Mouse (Mus musculus) layer of hippocampus, adult 2 months (tissue): Measurements from ENCODE around the gene Dll3. TPM values are rescaled to one million over a fixed set of nuclear protein-coding genes. Genes with fewer than 3 reads are reported as not detected.

Experiments
- DNase-seq, 2 experiments: peaks; one replicate each; pipeline ENCODE4 v3.0.0; 2022; ENCODE audit warnings: low spot score in 2 of 2
- H3K27ac ChIP-seq: fragments of 200-600 bp; 2 replicates; pipeline ENCODE4 v1.8.1; 2022
- H3K4me3 ChIP-seq: fragments of 200-600 bp; 2 replicates; pipeline ENCODE4 v1.8.1; 2022; ENCODE audit warnings: mild to moderate bottlenecking
- CTCF ChIP-seq: fragments of 200-600 bp; conservative IDR thresholded peaks from 2 replicates; pipeline ENCODE4 v1.8.1; 2022; ENCODE audit warnings: antibody characterized with exemption, mild to moderate bottlenecking, moderate library complexity
- long read RNA-seq, 2 experiments: library from polyadenylated mRNA; stranded (forward); transcript quantifications; one replicate each; pipeline ENCODE4 v2.0.0; 2021; ENCODE audit warnings: borderline mapping rate in 2 of 2
- total RNA-seq, 2 experiments: library from RNA; stranded (reverse); gene quantifications; 2 replicates each; pipeline ENCODE4 v1.2.3; 2021

Dll3 gene
- total RNA-seq, result 1 to 10 TPM; 1.8 to 1.9 TPM
- long read RNA-seq, experiment 1, partial matches to known transcripts, result 0 of 2 reads
- long read RNA-seq, experiment 1, other reads (novel, unspliced or antisense), result 1 of 2 reads
- long read RNA-seq, experiment 2, partial matches to known transcripts, result 5 of 7 reads
- long read RNA-seq, experiment 2, other reads (novel, unspliced or antisense), result 1 of 7 reads

DNA sequence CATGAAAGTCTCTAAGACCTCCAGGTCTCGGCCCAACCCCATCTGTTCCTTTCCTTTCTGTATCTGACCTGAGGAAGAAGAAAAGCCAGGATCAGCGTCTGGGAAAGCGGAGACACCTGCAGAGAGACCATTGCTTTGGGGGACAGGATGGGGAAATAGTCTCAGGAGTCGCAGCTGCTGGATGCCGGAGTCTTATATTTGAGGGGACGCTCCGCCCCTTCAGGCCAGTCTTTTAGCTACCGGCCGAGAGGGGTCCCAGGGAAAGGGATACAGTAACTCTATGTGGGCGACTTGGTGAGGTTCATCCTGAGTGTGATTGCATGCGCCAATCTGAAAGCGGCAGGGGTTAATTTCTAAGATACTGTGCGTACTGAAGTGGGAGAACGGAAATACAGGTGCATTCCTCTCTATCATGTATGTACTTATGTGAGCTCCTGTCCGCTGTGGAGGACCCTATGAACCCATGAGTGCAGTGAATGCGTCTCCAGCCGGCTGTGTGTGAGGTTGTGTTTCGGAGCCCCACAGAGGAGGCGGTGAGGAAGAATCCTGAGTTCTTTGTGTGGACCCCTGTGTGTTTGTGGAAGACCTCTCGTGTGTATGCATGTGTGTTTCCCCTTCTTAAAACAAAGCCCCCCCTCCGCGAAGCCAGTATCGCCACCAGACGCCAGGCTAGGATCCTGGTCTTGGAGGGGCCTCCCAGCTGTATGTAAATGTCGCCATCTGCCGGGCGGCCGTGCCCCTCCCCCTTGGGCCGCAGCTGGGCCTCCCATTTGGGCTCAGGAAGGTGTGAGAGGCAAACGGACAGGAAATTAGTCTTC, at the start of gene Dll3:
Gene Dll3, minus strand, starts transcription at position 623 of the 818 bp plus-strand sequence.
- Histone ChIP-seq H3K27ac (no peak within 1 kb of the TSS), H3K4me3 (peak within 1 kb of the TSS; percentile 30)
- TF ChIP-seq CTCF, result peak; percentile 63
- peak; percentile 33 to 35 for DNase-seq

DNA sequence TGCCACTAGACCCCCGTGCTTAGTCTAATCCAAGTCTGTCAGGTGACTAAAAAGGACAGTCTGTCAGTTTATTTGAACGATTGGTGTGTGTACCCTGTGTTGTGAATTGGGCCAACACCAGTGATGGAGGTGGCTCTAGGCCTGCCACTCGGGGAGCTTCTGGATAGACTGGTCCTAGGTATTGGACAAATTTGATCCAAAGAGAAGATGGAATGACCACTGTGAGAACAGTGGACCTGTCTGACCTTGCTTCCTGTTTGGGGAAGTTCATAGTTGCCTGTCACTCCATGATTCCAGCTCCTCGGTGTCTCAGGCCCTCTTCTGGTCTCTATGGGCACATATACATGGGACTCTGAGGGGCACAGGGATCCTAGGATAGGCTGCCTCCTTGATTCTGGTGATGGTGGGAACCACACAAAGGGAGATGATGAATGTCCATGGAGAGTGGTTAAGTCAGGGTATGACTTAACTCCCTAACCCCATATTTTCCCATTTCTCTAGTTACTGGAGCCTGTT, 49.7 kb upstream of the Dll3 start:
- Histone ChIP-seq H3K27ac (peak overlapping the region; percentile 90; the same call in 1 of the 2 replicates), H3K4me3 (peak overlapping the region; percentile 83)
- no peak for DNase-seq
- TF ChIP-seq CTCF, result no peak

DNA sequence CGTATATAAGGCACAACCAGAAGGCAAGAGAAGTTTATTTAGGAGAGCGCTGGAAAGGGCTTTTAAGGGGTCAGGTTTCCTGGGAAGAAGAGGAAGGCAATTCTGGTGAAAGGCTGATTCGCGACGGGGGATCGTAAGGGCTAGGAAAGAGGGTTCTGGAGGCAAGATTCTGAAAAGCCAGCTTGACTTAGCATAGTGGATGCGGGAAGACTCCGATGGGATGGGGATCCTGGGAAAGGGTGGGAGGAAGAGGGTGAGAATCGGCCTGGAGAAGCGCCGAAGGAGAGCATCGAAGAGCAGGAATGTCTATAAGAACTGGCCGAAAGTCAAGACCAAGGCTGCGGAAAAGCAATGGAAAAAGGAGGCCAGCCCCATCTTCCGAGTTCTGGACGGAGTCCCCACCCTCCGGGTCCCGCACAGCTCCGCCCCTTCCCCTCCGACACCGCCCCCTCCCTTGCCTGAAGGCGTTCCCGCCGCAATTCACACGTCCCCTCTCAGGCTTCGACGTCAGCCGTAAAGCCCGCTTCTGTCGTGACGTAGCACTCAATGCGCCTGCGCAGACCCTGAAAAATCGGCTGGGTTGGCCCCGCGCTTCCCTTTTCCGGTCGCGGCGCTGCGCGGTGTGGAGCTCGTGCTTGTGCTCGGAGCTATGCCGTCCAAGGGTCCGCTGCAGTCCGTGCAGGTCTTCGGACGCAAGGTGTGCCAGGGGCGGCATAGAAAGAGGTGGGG, 48.3 kb upstream of the Dll3 start, which contains the start of gene Rps16:
Gene Rps16, plus strand, starts transcription at position 498 of the 729 bp plus-strand sequence.
- peak; percentile 97 to 99 for DNase-seq
- H3K4me3 ChIP-seq, result peak within 1 kb of the TSS; percentile 83
- no peak for TF ChIP-seq CTCF
- H3K27ac ChIP-seq, result peak within 1 kb of the TSS; percentile 90

DNA sequence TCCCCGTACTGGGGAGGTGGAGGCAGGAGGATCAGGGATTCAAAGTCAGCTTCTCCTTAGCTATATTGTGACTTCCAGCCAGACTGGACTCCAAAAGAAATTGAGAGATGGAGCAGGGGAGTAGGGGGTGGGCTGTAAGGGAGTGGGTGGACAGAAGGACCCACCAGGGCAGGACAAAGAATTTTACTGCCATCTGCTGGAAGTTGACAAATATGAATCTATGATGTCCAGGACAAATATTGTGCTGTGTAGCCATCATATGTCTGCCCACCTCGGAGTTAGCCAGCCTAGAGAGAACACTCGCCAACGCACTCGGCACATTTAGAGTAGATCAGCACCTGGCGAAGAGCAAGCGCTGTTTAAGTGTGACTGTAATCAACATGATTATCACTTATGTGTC, 46.6 kb upstream of the Dll3 start:
- TF ChIP-seq CTCF, result peak; percentile 55
- no peak for DNase-seq
- no peak overlapping the region for H3K4me3 ChIP-seq
- H3K27ac ChIP-seq, result no peak overlapping the region

DNA sequence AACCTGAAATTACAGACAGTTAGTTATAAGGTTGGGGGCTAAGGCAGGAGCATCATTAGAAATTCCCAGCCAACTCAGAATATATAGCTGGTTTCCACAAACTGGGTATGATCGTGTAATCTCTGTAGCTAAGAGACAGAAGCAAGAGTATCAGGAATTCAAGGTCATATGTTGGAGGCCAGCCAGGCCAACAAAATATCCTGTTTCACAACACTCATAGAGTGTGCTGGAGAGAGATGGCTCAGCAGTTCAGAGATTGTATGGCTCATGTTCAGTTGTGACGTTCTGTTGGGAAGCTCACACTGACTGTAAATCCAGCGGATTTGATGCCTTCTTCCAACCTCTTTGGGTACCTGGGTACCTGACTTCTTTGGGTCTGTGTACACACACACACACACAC, 45.7 kb upstream of the Dll3 start:
- DNase-seq, result no peak
- TF ChIP-seq CTCF, result no peak
- Histone ChIP-seq H3K4me3 (no peak overlapping the region), H3K27ac (no peak overlapping the region)

DNA sequence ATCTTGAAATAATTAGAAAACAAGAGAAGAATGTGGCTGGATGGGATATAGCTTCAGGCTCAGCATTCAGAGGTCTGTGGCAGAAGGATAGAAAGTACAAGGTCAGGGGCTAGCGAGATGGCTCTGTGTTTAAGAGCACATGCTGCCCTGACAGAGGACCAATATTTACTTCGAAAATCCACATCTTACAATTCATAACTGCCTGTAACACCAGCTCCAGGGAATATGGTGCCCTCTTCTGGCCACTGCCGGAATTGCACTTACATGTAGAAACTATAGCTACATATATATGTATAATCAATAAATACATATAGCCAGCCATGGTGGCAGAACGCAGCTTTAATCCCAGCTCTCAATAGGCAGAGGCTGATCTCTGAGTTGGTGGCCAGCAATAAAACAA, 42.6 kb upstream of the Dll3 start:
- H3K27ac ChIP-seq, result no peak overlapping the region
- no peak overlapping the region for H3K4me3 ChIP-seq
- TF ChIP-seq CTCF, result peak; percentile 88
- DNase-seq, result peak in 1 of 2 experiments; percentile 59

DNA sequence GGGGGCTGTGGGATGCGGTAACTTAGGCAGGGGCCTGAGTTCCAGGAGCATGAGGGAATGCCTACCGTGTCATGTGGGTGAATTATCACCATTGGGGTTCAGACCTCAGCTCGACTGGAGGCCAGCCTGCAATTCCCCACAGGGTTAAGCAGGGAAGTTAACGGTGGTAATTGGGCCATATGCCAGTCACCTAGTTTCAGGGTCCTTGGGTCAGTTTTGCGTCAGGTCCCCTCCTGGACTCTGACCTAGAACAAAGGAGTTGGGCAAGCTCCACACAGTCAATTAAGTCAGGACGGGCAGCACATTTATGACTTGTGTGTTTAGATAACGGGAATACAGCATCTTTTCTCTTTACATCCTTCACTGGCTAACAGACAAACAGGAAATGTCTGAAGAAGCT, 39.3 kb upstream of the Dll3 start:
- no peak for TF ChIP-seq CTCF
- H3K27ac ChIP-seq, result no peak overlapping the region
- DNase-seq, result no peak
- H3K4me3 ChIP-seq, result no peak overlapping the region

DNA sequence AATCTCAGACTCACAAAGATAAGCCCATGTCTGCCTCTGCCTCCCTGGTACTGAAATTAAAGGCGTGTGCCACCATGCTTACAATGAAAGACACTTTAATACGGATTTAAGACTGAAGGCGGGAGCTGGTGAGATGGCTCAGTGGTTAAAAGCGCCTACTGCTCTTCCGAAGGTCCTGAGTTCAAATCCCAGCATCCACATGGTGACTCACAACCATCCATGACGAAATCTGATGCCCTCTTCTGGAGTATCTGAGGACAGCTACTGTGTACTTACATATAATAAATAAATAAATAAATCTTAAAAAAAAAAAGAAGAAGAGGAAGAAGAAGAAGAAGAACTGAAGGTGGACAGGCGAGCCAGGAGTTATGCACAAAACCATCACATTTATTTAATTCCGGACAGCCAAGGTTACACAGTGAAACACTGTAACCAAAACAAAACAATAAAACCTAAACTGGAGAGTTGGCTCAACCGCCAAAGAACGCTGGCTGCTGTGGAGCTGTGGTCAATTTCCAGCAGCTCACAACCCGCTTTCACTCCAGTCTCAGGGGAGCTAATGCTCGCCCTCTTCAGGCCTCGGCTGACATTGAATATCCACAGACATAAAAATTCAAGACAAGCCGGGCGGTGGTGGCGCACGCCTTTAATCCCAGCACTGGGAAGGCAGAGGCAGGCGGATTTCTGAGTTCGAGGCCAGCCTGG, 37.3 kb upstream of the Dll3 start:
- Histone ChIP-seq H3K27ac (peak overlapping the region; percentile 97), H3K4me3 (peak overlapping the region; percentile 82)
- TF ChIP-seq CTCF, result peak; percentile 65
- DNase-seq, result no peak

DNA sequence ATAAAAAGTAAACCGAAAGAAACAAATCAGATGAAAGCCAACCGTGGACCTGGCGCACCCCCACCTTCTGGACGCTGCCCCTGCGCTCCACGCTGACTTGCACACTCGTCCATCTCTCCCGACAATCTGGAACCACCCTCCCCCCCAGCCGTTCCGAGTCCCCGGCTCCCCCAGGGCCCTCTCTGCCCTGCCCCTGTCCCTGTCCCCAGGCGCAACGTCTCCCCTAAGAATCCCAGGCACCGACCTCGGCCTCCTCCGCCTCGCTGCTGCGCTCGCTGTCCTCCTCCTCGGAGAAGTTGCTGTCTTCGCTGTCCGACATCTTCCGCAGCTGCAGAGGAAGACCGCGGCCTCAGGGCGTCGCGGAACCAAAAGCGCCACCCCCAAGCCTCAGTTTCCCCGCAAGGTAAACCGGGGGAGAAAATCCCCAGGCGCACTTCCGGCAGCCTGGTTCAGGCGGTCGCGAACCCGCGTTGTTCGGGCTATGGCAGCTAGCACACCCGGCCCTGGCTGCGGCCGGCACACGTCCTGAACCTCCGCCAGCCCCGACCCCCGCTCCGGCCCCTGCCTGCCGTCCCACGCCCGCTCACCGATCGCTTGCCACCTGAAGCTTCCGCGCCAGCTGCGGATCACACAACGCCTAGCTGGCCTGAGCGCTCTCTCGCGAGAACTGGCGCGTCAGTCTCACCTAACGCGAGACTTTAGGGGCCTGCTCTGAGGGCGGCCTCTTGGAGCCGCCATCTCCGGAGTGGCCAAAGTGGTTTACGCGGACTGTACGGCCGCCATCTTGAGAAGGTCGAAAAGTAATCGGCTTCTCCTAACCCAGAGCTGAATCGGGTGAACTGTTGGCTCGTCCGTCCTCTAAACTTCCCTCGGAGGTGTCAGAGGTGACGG, 36.3 kb upstream of the Dll3 start, which contains the start of gene Supt5:
Gene Supt5, minus strand, starts transcription at position 639 of the 891 bp plus-strand sequence.
- peak; percentile 96 to 97 for DNase-seq
- Histone ChIP-seq H3K4me3 (peak within 1 kb of the TSS; percentile 82), H3K27ac (peak within 1 kb of the TSS; percentile 97)
- TF ChIP-seq CTCF, result no peak

DNA sequence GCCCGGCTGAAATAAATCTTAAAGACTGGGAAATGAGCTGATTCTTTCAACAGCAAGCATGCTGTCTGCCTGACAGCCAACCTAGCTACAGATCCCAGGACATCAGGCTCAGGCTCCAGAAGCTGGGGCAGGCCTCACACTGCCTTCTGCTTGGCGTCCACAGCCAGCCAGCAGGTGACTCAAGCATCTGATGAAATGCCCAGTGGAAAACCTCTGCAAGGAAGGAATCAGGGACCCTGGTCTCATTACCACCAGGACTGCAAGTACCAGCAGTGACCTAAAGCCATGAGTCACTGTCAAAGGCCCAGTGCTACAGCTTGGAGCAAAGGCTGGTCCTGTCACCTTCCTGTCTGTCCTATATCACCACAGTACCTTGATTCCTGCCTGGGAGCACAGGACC, 33.4 kb upstream of the Dll3 start:
- no peak overlapping the region for H3K27ac ChIP-seq
- DNase-seq, result no peak
- H3K4me3 ChIP-seq, result no peak overlapping the region
- TF ChIP-seq CTCF, result no peak

DNA sequence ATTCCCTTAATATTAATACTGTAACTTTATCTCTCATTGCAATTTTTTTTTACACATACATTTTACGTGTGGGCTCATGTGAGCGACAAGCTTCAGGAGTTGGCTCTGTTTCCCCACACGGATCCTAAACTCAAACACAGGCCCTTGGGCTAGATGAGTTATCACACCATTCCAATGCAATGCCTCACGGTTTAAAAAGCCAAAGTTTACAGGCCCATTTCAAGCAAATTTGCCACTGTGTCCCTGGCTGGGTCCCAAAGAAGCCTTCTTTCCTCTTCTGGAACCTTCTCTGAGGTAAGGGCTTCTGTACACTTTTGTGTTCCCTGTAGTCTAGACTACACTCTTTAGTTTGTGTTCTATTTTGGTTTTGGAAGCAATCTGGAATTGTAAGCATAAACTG, 32.5 kb upstream of the Dll3 start:
- no peak overlapping the region for H3K27ac ChIP-seq
- TF ChIP-seq CTCF, result no peak

More for the DNA sequence above, 32.5 kb upstream of the Dll3 start:
- no peak for DNase-seq
- no peak overlapping the region for H3K4me3 ChIP-seq
